Mouse (Mus musculus): ENCODE measurements around the gene Gm4131. TPM values are rescaled to one million over a fixed set of nuclear protein-coding genes. Genes with fewer than 3 reads are reported as not detected.

Gm4131 gene
- polyA plus RNA-seq, 2 experiments, result not detected

DNA sequence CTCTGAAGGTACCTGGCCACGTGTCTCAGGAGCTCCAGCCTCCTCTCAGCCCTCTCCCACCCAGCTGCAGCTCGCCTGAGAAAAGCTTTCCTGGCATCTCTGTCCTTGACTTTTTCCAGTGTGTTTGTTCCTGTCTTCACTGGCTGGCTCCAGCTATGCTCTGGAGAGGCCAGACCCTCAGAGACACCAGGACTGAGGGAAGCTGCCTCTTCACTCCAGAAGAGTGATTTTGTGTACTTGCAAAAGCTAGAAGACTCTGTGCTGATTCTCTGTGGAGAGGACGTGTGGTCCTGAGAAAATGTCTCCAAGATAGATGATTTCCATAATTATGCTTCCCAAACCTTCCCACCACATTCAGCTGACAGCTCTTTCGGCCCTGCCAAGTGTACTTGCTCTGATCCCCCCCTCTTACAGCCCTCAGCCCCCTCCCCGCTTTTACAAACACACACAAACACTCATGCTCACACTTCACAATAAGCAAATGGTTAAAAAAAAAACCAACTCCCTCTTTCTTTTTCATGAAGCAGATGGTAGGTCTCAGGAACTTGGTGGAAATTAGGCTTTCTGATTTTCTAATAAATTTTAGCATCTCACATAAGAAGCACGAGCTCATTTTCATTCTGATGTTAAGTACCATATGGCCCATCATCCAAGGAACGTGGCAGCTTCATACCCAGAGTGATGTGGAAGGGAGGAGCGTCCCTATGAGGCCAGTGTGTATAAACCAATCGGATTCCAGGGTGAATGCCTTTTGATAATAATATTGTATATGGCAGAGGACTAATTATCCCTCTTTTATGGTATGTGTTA is 111.8 kb downstream of the Gm4131 start:
- TF ChIP-seq POLR2A (IDR thresholded peaks at IDR 0.05; ENCODE audit: borderline replicate concordance, extremely low read depth, insufficient read depth, insufficient read length), result no peak
- WGBS, result 56% methylated on average over 9 of the region's 9 CpGs
- H3K27me3 ChIP-seq (ENCODE audit: control insufficient read depth, insufficient read depth, low read length), result no peaks in the 10 kb centered on the region
- ATAC-seq (ENCODE audit: low FRiP score, low read depth) (no peak), DNase-seq (ENCODE audit: low spot score) (no peak)
- H3K36me3 ChIP-seq (ENCODE audit: control insufficient read depth, insufficient read depth, low read length), result no peaks in the 10 kb centered on the region
- no peak overlapping the region for H3K27ac ChIP-seq (replicated peaks; ENCODE audit: low read depth, low read length)
- peaks cover 2% of the 10 kb centered on the region; the same call in 1 of the 2 replicates for H3K4me1 ChIP-seq (ENCODE audit: control insufficient read depth, insufficient read depth, low read length)
- H3K9ac ChIP-seq (ENCODE audit: low read depth, low read length, severe bottlenecking), result no peak overlapping the region
- H3K9me3 ChIP-seq (ENCODE audit: control insufficient read depth, low read length), result no peaks in the 10 kb centered on the region
- no peak overlapping the region for H3K4me3 ChIP-seq (replicated peaks; ENCODE audit: low read length)
- H3K4me2 ChIP-seq (replicated peaks; ENCODE audit: low read depth, low read length, severe bottlenecking), result no peak overlapping the region

DNA sequence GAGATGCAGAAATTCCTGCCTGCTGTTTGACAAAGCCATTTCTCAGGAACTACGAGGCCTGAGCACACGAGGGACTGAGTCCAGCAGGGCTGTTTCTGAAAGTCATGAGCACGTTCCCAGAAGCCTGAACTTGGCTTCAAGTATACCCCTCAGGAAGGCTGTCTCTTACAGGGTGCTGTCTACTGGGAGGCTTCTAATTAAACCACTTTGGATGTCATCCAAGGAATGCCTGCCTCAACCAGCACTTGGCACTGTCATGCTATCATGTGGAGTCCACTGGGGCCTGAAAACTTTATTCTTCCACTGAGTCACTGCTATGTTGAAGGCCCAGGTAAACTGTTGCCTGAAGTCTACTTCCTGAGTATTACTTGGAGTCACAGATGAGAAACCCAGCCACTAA is 112.6 kb downstream of the Gm4131 start:
- H3K9ac ChIP-seq (ENCODE audit: low read depth, low read length, severe bottlenecking), result no peak overlapping the region
- peaks cover 2% of the 10 kb centered on the region; the same call in 1 of the 2 replicates for H3K4me1 ChIP-seq (ENCODE audit: control insufficient read depth, insufficient read depth, low read length)
- TF ChIP-seq POLR2A (IDR thresholded peaks at IDR 0.05; ENCODE audit: borderline replicate concordance, extremely low read depth, insufficient read depth, insufficient read length), result no peak
- no peak overlapping the region for H3K4me2 ChIP-seq (replicated peaks; ENCODE audit: low read depth, low read length, severe bottlenecking)
- no peak overlapping the region for H3K27ac ChIP-seq (replicated peaks; ENCODE audit: low read depth, low read length)
- ATAC-seq (ENCODE audit: low FRiP score, low read depth), result no peak
- H3K9me3 ChIP-seq (ENCODE audit: control insufficient read depth, low read length), result no peaks in the 10 kb centered on the region
- WGBS, result 61% methylated on average over 3 of the region's 3 CpGs
- H3K27me3 ChIP-seq (ENCODE audit: control insufficient read depth, insufficient read depth, low read length), result no peaks in the 10 kb centered on the region
- no peak overlapping the region for H3K4me3 ChIP-seq (replicated peaks; ENCODE audit: low read length)
- H3K36me3 ChIP-seq (ENCODE audit: control insufficient read depth, insufficient read depth, low read length), result no peaks in the 10 kb centered on the region
- DNase-seq (ENCODE audit: low spot score), result no peak

DNA sequence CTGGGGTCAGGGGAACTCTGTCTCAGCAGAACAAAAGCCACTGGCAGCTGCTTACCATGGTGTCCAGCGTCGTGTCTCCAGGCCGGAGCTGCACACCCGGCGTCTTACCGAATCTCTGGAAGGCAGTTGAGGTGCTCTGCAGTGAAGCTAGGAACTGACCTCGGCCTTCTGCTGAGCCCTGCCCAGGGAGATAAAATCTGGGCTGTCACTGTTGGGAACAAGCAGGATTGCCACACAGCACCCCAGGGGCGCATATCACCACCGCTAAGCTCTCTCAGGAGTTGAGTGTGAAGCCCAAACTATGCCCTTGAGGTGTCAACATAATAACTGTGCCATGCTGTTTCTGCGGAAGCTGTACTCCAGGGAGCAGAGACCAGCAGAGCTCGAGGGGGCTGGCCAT is 113.4 kb downstream of the Gm4131 start:
- WGBS, result 75% methylated on average over 11 of the region's 11 CpGs
- TF ChIP-seq POLR2A (IDR thresholded peaks at IDR 0.05; ENCODE audit: borderline replicate concordance, extremely low read depth, insufficient read depth, insufficient read length), result no peak
- Histone ChIP-seq H3K4me1 (ENCODE audit: control insufficient read depth, insufficient read depth, low read length) (peaks cover 2% of the 10 kb centered on the region; the same call in 1 of the 2 replicates), H3K9me3 (ENCODE audit: control insufficient read depth, low read length) (no peaks in the 10 kb centered on the region), H3K27ac (replicated peaks; ENCODE audit: low read depth, low read length) (no peak overlapping the region), H3K27me3 (ENCODE audit: control insufficient read depth, insufficient read depth, low read length) (no peaks in the 10 kb centered on the region), H3K36me3 (ENCODE audit: control insufficient read depth, insufficient read depth, low read length) (no peaks in the 10 kb centered on the region), H3K4me3 (replicated peaks; ENCODE audit: low read length) (no peak overlapping the region), H3K4me2 (replicated peaks; ENCODE audit: low read depth, low read length, severe bottlenecking) (no peak overlapping the region), H3K9ac (ENCODE audit: low read depth, low read length, severe bottlenecking) (no peak overlapping the region)
- ATAC-seq (ENCODE audit: low FRiP score, low read depth), result no peak
- DNase-seq (ENCODE audit: low spot score), result no peak

DNA sequence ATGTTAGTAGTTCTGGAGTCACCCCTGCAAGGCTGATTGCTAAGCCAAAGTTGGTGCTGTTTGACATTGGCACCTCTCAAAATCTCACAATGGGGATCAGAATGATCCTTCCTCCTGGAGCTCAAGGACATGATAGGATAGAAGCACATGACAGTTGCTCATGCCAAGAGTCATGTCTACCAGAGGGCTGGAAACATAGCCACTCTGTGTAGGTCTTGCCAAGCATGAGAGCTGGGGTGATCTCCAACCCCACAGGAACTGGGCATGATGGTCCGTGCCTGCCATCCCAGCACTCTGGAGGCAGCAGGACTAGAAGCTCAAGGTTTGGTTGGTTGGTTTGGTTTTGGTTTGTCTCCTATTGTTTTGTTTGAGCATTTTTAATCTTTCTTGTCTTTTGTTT is 116.0 kb downstream of the Gm4131 start:
- TF ChIP-seq POLR2A (IDR thresholded peaks at IDR 0.05; ENCODE audit: borderline replicate concordance, extremely low read depth, insufficient read depth, insufficient read length), result no peak
- H3K27me3 ChIP-seq (ENCODE audit: control insufficient read depth, insufficient read depth, low read length), result no peaks in the 10 kb centered on the region
- H3K9me3 ChIP-seq (ENCODE audit: control insufficient read depth, low read length), result no peaks in the 10 kb centered on the region
- no peak overlapping the region for H3K4me2 ChIP-seq (replicated peaks; ENCODE audit: low read depth, low read length, severe bottlenecking)
- H3K9ac ChIP-seq (ENCODE audit: low read depth, low read length, severe bottlenecking), result no peak overlapping the region
- 0 out of 2 replicates have a peak, but pooled peaks cover 4% of the 10 kb centered on the region for H3K4me1 ChIP-seq (ENCODE audit: control insufficient read depth, insufficient read depth, low read length)
- DNase-seq (ENCODE audit: low spot score), result no peak
- no peaks in the 10 kb centered on the region for H3K36me3 ChIP-seq (ENCODE audit: control insufficient read depth, insufficient read depth, low read length)
- H3K27ac ChIP-seq (replicated peaks; ENCODE audit: low read depth, low read length), result no peak overlapping the region
- 95% methylated on average over 1 of the region's 1 CpGs for WGBS
- no peak overlapping the region for H3K4me3 ChIP-seq (replicated peaks; ENCODE audit: low read length)
- no peak for ATAC-seq (ENCODE audit: low FRiP score, low read depth)

DNA sequence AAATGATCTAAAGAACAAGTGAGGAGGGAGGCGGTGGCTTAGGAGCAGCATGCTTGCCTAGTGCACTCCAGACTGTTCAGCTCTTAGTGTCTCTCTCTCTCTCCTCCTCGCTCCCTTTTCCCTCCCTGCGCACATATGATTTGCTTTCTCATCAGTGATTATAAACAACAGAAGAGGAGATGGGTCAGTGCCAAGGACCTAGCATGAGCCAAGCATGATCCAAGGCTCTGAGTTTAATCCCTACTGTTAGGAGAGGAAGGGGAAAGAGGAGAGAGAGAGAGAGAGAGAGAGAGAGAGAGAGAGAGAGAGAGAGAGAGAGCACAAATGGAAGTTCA is 119.5 kb downstream of the Gm4131 start:
- H3K36me3 ChIP-seq (ENCODE audit: control insufficient read depth, insufficient read depth, low read length), result no peaks in the 10 kb centered on the region
- no peak overlapping the region for H3K27ac ChIP-seq (replicated peaks; ENCODE audit: low read depth, low read length)
- H3K9ac ChIP-seq (ENCODE audit: low read depth, low read length, severe bottlenecking), result no peak overlapping the region
- WGBS, result 73% methylated on average over 3 of the region's 3 CpGs
- no peaks in the 10 kb centered on the region for H3K27me3 ChIP-seq (ENCODE audit: control insufficient read depth, insufficient read depth, low read length)
- ATAC-seq (ENCODE audit: low FRiP score, low read depth) (no peak), DNase-seq (ENCODE audit: low spot score) (peak; percentile 50)
- no peak overlapping the region for H3K4me3 ChIP-seq (replicated peaks; ENCODE audit: low read length)
- no peaks in the 10 kb centered on the region for H3K9me3 ChIP-seq (ENCODE audit: control insufficient read depth, low read length)
- no peak overlapping the region for H3K4me2 ChIP-seq (replicated peaks; ENCODE audit: low read depth, low read length, severe bottlenecking)
- H3K4me1 ChIP-seq (ENCODE audit: control insufficient read depth, insufficient read depth, low read length), result peaks cover 9% of the 10 kb centered on the region
- TF ChIP-seq POLR2A (IDR thresholded peaks at IDR 0.05; ENCODE audit: borderline replicate concordance, extremely low read depth, insufficient read depth, insufficient read length), result no peak
